Mouse (Mus musculus): ENCODE measurements at regions not wholly inside any gene's neighbourhood (a gene's known extent, or its start where the extent isn't known, plus 50 kb on each side); places are given as distances from the start of the nearest gene placed in this dataset.
A peak's percentile ranks its signal among the peaks of the same experiment; 100 is the strongest.

- Histone ChIP-seq H3K27ac (ENCODE audit: low read length) (peak overlapping the region; percentile 24; the same call in 1 of the 2 replicates), H3K4me1 (ENCODE audit: control insufficient read depth, insufficient read depth, low read length) (no peaks in the 10 kb centered on the region), H3K27me3 (ENCODE audit: control insufficient read depth, insufficient read depth, low read length) (no peaks in the 10 kb centered on the region; the same call in 1 of the 2 replicates), H3K9ac (ENCODE audit: low read length) (no peak overlapping the region), H3K4me2 (ENCODE audit: low read depth, low read length) (no peak overlapping the region), H3K4me3 (ENCODE audit: low read length) (no peak overlapping the region), H3K36me3 (ENCODE audit: control insufficient read depth, insufficient read depth) (no peaks in the 10 kb centered on the region), H3K9me3 (replicated peaks; ENCODE audit: control insufficient read depth, low read length) (no peaks in the 10 kb centered on the region)
- 45% methylated on average over 2 of the region's 2 CpGs for WGBS
- no peak for ATAC-seq (replicated peaks; ENCODE audit: extremely low read depth, insufficient read depth, low FRiP score)
These were observed 237.4 kb upstream of the Cxcr4 start for GRCm38 (mm10) chr1:128829536-128829935.

DNA sequence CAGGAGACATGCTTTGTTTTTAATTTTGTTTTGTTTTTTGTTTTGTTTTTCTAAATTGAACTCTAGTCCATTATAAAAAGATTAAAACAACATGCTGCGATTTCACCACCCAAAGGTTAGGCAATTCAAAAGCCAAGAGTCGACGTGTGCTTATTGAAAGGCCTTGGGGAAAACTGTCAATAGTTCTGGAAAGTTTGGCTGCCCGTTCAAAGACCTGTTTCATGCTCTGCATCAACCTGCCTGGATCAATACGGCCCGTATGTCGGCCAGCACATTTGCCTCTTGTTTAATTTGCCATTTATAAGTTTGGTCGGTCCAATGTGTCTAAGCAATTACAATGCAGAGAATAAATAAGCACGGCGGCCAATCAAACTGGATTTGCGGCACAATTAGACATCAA is 234.3 kb upstream of the Cxcr4 start:
- Histone ChIP-seq H3K27ac (ENCODE audit: low read length) (no peak overlapping the region), H3K27me3 (ENCODE audit: control insufficient read depth, insufficient read depth, low read length) (no peaks in the 10 kb centered on the region; the same call in 1 of the 2 replicates), H3K4me3 (ENCODE audit: low read length) (no peak overlapping the region), H3K36me3 (ENCODE audit: control insufficient read depth, insufficient read depth) (no peaks in the 10 kb centered on the region), H3K4me2 (ENCODE audit: low read depth, low read length) (no peak overlapping the region), H3K4me1 (ENCODE audit: control insufficient read depth, insufficient read depth, low read length) (no peaks in the 10 kb centered on the region), H3K9ac (ENCODE audit: low read length) (no peak overlapping the region), H3K9me3 (replicated peaks; ENCODE audit: control insufficient read depth, low read length) (no peaks in the 10 kb centered on the region)
- ATAC-seq (replicated peaks; ENCODE audit: extremely low read depth, insufficient read depth, low FRiP score): no peak
- WGBS: 87% methylated on average over 11 of the region's 11 CpGs

GRCm38 (mm10) chr1:128824916-128825683 is 233.0 kb upstream of the Cxcr4 start:
- no peak overlapping the region for H3K4me2 ChIP-seq (ENCODE audit: low read depth, low read length)
- no peaks in the 10 kb centered on the region for H3K36me3 ChIP-seq (ENCODE audit: control insufficient read depth, insufficient read depth)
- 59% methylated on average over 11 of the region's 11 CpGs for WGBS
- peaks cover 2% of the 10 kb centered on the region; the same call in 1 of the 2 replicates for H3K9me3 ChIP-seq (replicated peaks; ENCODE audit: control insufficient read depth, low read length)
- H3K4me1 ChIP-seq (ENCODE audit: control insufficient read depth, insufficient read depth, low read length): no peaks in the 10 kb centered on the region
- no peak overlapping the region for H3K4me3 ChIP-seq (ENCODE audit: low read length)
- H3K27ac ChIP-seq (ENCODE audit: low read length): no peak overlapping the region
- no peaks in the 10 kb centered on the region; the same call in 1 of the 2 replicates for H3K27me3 ChIP-seq (ENCODE audit: control insufficient read depth, insufficient read depth, low read length)
- H3K9ac ChIP-seq (ENCODE audit: low read length): no peak overlapping the region
- ATAC-seq (replicated peaks; ENCODE audit: extremely low read depth, insufficient read depth, low FRiP score): no peak

GRCm38 (mm10) chr1:128824235-128824634 is 232.1 kb upstream of the Cxcr4 start:
- no peak overlapping the region for H3K4me2 ChIP-seq (ENCODE audit: low read depth, low read length)
- H3K9me3 ChIP-seq (replicated peaks; ENCODE audit: control insufficient read depth, low read length): peaks cover 4% of the 10 kb centered on the region; the same call in 1 of the 2 replicates
- H3K27me3 ChIP-seq (ENCODE audit: control insufficient read depth, insufficient read depth, low read length): no peaks in the 10 kb centered on the region; the same call in 1 of the 2 replicates
- H3K4me3 ChIP-seq (ENCODE audit: low read length): no peak overlapping the region
- no peak for ATAC-seq (replicated peaks; ENCODE audit: extremely low read depth, insufficient read depth, low FRiP score)
- WGBS: 2% methylated on average over 8 of the region's 8 CpGs
- H3K4me1 ChIP-seq (ENCODE audit: control insufficient read depth, insufficient read depth, low read length): no peaks in the 10 kb centered on the region
- H3K9ac ChIP-seq (ENCODE audit: low read length): no peak overlapping the region
- H3K36me3 ChIP-seq (ENCODE audit: control insufficient read depth, insufficient read depth): no peaks in the 10 kb centered on the region
- no peak overlapping the region for H3K27ac ChIP-seq (ENCODE audit: low read length)

- Histone ChIP-seq H3K9ac (ENCODE audit: low read length) (no peak overlapping the region), H3K27ac (ENCODE audit: low read length) (no peak overlapping the region), H3K4me3 (ENCODE audit: low read length) (no peak overlapping the region), H3K27me3 (ENCODE audit: control insufficient read depth, insufficient read depth, low read length) (no peaks in the 10 kb centered on the region; the same call in 1 of the 2 replicates), H3K9me3 (replicated peaks; ENCODE audit: control insufficient read depth, low read length) (peaks cover 4% of the 10 kb centered on the region; the same call in 1 of the 2 replicates), H3K36me3 (ENCODE audit: control insufficient read depth, insufficient read depth) (no peaks in the 10 kb centered on the region), H3K4me1 (ENCODE audit: control insufficient read depth, insufficient read depth, low read length) (no peaks in the 10 kb centered on the region), H3K4me2 (ENCODE audit: low read depth, low read length) (no peak overlapping the region)
- WGBS: 74% methylated on average over 6 of the region's 6 CpGs
- no peak for ATAC-seq (replicated peaks; ENCODE audit: extremely low read depth, insufficient read depth, low FRiP score)
These were observed 229.9 kb upstream of the Cxcr4 start for GRCm38 (mm10) chr1:128821991-128822390.

DNA sequence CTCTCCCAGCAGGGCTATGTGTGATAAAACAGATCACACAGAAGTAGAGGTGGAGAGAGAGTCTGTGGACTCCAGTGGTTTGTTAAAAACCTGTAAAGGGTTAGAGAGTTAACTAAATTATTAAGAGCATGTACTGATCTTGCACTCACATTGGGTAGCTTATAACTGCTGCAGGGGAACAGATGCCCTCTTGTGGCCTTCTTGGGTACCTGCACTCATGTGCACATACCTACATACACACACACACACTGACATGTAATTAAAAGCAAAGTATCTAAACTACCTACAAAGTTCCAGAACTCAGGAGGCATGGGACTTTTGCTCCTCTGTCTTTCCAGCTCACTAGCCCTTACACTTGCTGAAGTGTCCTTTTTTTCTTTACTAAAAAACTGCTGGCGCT is 228.4 kb upstream of the Cxcr4 start:
- Histone ChIP-seq H3K4me1 (ENCODE audit: control insufficient read depth, insufficient read depth, low read length) (no peaks in the 10 kb centered on the region), H3K4me3 (ENCODE audit: low read length) (no peak overlapping the region), H3K27me3 (ENCODE audit: control insufficient read depth, insufficient read depth, low read length) (no peaks in the 10 kb centered on the region; the same call in 1 of the 2 replicates), H3K9me3 (replicated peaks; ENCODE audit: control insufficient read depth, low read length) (peaks cover 4% of the 10 kb centered on the region; the same call in 1 of the 2 replicates), H3K9ac (ENCODE audit: low read length) (no peak overlapping the region), H3K27ac (ENCODE audit: low read length) (no peak overlapping the region), H3K4me2 (ENCODE audit: low read depth, low read length) (no peak overlapping the region), H3K36me3 (ENCODE audit: control insufficient read depth, insufficient read depth) (no peaks in the 10 kb centered on the region)
- WGBS: 91% methylated on average over 1 of the region's 1 CpGs
- no peak for ATAC-seq (replicated peaks; ENCODE audit: extremely low read depth, insufficient read depth, low FRiP score)

DNA sequence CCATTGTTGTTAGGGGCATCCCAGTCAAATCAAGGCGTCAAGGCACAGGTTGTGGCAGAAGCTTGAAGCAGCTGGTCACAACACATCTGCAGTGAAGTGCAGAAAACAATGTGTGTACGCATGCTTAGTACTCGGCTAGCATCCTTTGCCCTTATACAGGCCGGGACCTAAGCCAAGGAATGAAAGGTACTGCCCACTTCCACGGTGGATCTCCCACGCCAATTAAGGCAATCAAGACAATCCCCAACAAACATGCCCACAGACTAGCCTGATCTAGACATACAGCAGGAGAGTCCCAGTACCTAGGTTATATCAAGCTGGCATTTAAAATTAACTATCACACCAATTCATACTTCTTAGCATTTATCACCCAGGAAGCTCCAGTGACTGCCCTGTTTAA is 227.5 kb upstream of the Cxcr4 start:
- no peak overlapping the region for H3K4me3 ChIP-seq (ENCODE audit: low read length)

GRCm38 (mm10) chr1:128813379-128813778 is 221.3 kb upstream of the Cxcr4 start:
- Histone ChIP-seq H3K4me3 (ENCODE audit: low read length) (no peak overlapping the region), H3K27ac (ENCODE audit: low read length) (no peak overlapping the region), H3K4me1 (ENCODE audit: control insufficient read depth, insufficient read depth, low read length) (no peaks in the 10 kb centered on the region), H3K9ac (ENCODE audit: low read length) (no peak overlapping the region), H3K4me2 (ENCODE audit: low read depth, low read length) (no peak overlapping the region), H3K27me3 (ENCODE audit: control insufficient read depth, insufficient read depth, low read length) (no peaks in the 10 kb centered on the region), H3K36me3 (ENCODE audit: control insufficient read depth, insufficient read depth) (no peaks in the 10 kb centered on the region), H3K9me3 (replicated peaks; ENCODE audit: control insufficient read depth, low read length) (no peaks in the 10 kb centered on the region)
- no peak for ATAC-seq (replicated peaks; ENCODE audit: extremely low read depth, insufficient read depth, low FRiP score)
- WGBS: 74% methylated on average over 5 of the region's 5 CpGs

More for the DNA sequence above, 227.5 kb upstream of the Cxcr4 start:
- Histone ChIP-seq H3K4me2 (ENCODE audit: low read depth, low read length) (no peak overlapping the region), H3K27ac (ENCODE audit: low read length) (no peak overlapping the region), H3K4me1 (ENCODE audit: control insufficient read depth, insufficient read depth, low read length) (no peaks in the 10 kb centered on the region), H3K9ac (ENCODE audit: low read length) (no peak overlapping the region), H3K36me3 (ENCODE audit: control insufficient read depth, insufficient read depth) (no peaks in the 10 kb centered on the region), H3K9me3 (replicated peaks; ENCODE audit: control insufficient read depth, low read length) (peaks cover 4% of the 10 kb centered on the region; the same call in 1 of the 2 replicates), H3K27me3 (ENCODE audit: control insufficient read depth, insufficient read depth, low read length) (no peaks in the 10 kb centered on the region)
- no peak for ATAC-seq (replicated peaks; ENCODE audit: extremely low read depth, insufficient read depth, low FRiP score)
- WGBS: 83% methylated on average over 6 of the region's 6 CpGs

DNA sequence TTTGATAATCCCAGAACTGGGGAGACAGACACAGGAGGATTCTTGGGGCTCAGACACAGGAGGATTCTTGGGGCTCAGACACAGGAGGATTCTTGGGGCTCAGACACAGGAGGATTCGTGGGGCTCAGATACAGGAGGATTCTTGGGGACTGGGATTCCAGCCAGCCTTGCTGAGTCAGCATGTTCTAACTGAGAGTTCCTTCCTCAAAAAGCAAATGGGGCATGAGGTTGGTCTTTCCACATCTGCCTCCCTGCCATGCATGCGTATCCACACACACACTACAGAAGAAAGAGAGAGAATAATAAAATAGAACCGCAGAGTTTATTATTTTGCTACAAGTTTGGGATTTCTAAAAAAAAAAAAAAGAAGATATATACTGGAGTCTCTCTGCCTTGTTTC is 218.8 kb upstream of the Cxcr4 start:
- no peak for ATAC-seq (replicated peaks; ENCODE audit: extremely low read depth, insufficient read depth, low FRiP score)
- 76% methylated on average over 3 of the region's 3 CpGs for WGBS
- no peak overlapping the region for H3K4me2 ChIP-seq (ENCODE audit: low read depth, low read length)

More for the DNA sequence above, 218.8 kb upstream of the Cxcr4 start:
- Histone ChIP-seq H3K27me3 (ENCODE audit: control insufficient read depth, insufficient read depth, low read length) (no peaks in the 10 kb centered on the region), H3K9ac (ENCODE audit: low read length) (no peak overlapping the region), H3K4me1 (ENCODE audit: control insufficient read depth, insufficient read depth, low read length) (no peaks in the 10 kb centered on the region), H3K9me3 (replicated peaks; ENCODE audit: control insufficient read depth, low read length) (no peaks in the 10 kb centered on the region), H3K4me3 (ENCODE audit: low read length) (no peak overlapping the region), H3K27ac (ENCODE audit: low read length) (no peak overlapping the region), H3K36me3 (ENCODE audit: control insufficient read depth, insufficient read depth) (no peaks in the 10 kb centered on the region)
